Mouse (Mus musculus): Measurements from ENCODE around the gene Stat3.

DNA sequence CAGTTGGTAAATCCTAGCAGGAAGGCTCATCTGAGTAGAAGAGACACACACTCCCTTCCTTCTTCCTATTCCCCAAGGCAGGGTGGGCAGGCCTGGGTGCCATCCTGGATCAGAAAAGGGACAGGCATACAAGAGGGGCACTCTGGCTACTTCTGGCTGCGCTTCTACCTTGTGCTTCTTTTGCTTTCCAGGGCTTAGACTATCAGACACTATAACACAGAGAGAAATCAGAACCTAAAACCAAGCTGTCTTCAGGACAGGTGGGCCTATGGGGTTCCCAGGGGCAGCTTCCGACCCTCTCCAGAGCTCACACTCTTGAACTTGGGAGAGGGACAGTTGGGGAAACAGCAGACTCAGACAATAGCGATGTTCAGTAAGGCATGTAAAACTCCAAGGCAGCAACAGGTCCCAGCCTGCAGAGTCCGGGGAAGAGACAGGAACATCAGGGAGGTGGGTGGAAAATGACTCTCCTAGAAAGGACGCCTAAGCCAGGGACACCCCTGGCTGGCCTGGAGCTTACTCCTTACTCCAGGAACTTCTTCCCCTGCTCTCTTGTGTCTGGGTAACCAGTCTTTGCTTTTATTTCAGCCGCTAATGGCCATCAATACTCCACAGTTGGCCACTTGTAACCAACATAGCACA lies 25.7 kb upstream of the Stat3 start:
- no peak for TF ChIP-seq EP300 (IDR thresholded peaks at IDR 0.05; ENCODE audit: low read length)
- TF ChIP-seq TBP (conservative IDR thresholded peaks at IDR 0.05; ENCODE audit: low read depth, low read length), result no peak
- TF ChIP-seq HCFC1 (IDR thresholded peaks at IDR 0.05; ENCODE audit: low read depth, low read length), result no peak
- TF ChIP-seq ETS1 (conservative IDR thresholded peaks at IDR 0.05; ENCODE audit: low read depth, low read length), result no peak
- TF ChIP-seq CTCF (conservative IDR thresholded peaks at IDR 0.05 in 1 of 2, IDR thresholded peaks at IDR 0.05 in 1 of 2; ENCODE audit: low read depth in 2 of 2, low read length in 2 of 2), result no peak
- no peak for TF ChIP-seq SMC3 (IDR thresholded peaks at IDR 0.05; ENCODE audit: low read depth, low read length)
- no peak for TF ChIP-seq MXI1 (IDR thresholded peaks at IDR 0.05; ENCODE audit: low read depth, low read length)
- TF ChIP-seq MYC (IDR thresholded peaks at IDR 0.05; ENCODE audit: low read depth, low read length), result no peak
- no peak for TF ChIP-seq PAX5 (IDR thresholded peaks at IDR 0.05; ENCODE audit: low read length)
- TF ChIP-seq POLR2A (IDR thresholded peaks at IDR 0.05; ENCODE audit: low read depth, low read length), result no peak
- no peak for TF ChIP-seq USF1 (IDR thresholded peaks at IDR 0.05; ENCODE audit: low read depth, low read length)
- TF ChIP-seq SIN3A (IDR thresholded peaks at IDR 0.05; ENCODE audit: low read length), result no peak

All from CH12.LX (cell line).